Mouse (Mus musculus) hindbrain, postnatal 0 days (tissue): ENCODE results near the gene H2-Eb2. TPM values are rescaled to one million over a fixed set of nuclear protein-coding genes. Genes with fewer than 3 reads are reported as not detected.

Source experiments
- ATAC-seq: fragments of 200-750 bp; cut with Nextera tagmentation; 2 replicates; pipeline ENCODE4 v1.8.0; 2017; ENCODE audit warnings: mild to moderate bottlenecking, moderate TSS enrichment, moderate library complexity
- DNase-seq: peaks from one replicate; pipeline ENCODE4 v3.0.0-alpha.2; 2015; ENCODE audit warnings: low spot score
- H3K27ac ChIP-seq: fragments of 300-500 bp; sonication (generic); 2 replicates; pipeline ENCODE4 v1.5.1; 2014; ENCODE audit warnings: mild to moderate bottlenecking
- H3K27me3 ChIP-seq: fragments of 300-500 bp; sonication (generic); 2 replicates; pipeline ENCODE4 v1.6.1; 2014; ENCODE audit warnings: low read length, mixed read lengths; ENCODE audit not compliant: insufficient read depth
- H3K36me3 ChIP-seq: fragments of 300-500 bp; sonication (generic); 2 replicates; pipeline ENCODE4 v1.6.1; 2014; ENCODE audit warnings: low read length, mixed read lengths; ENCODE audit not compliant: insufficient read depth
- H3K4me1 ChIP-seq: fragments of 300-500 bp; sonication (generic); 2 replicates; pipeline ENCODE4 v1.6.1; 2014; ENCODE audit warnings: antibody characterized with exemption, low read length, mixed read lengths; ENCODE audit not compliant: insufficient read depth
- H3K4me2 ChIP-seq: fragments of 300-500 bp; sonication (generic); 2 replicates; pipeline ENCODE4 v1.6.1; 2014; ENCODE audit warnings: low read depth, mild to moderate bottlenecking, low read length, moderate library complexity, mixed read lengths
- H3K4me3 ChIP-seq: fragments of 300-500 bp; sonication (generic); 2 replicates; pipeline ENCODE4 v1.5.1; 2014; ENCODE audit warnings: low read length
- H3K9ac ChIP-seq: fragments of 300-500 bp; sonication (generic); replicated peaks from 2 replicates; pipeline ENCODE4 v1.6.1; 2014; ENCODE audit warnings: mild to moderate bottlenecking, low read length, moderate library complexity, mixed read lengths
- H3K9me3 ChIP-seq: fragments of 300-500 bp; sonication (generic); 2 replicates; pipeline ENCODE4 v1.6.1; 2016; ENCODE audit warnings: low read length, mixed read lengths
- CTCF ChIP-seq: IDR thresholded peaks from 2 replicates; pipeline ENCODE4 v1.5.1; 2016; ENCODE audit warnings: antibody characterized with exemption, control low read depth, low read depth
- WGBS: fragments of 180-500 bp; shearing (Covaris S2); extraction: QIAGEN DNeasy Blood & Tissue Kit; methylation state at CpG from one replicate; pipeline ENCODE4 v1.1.7; 2014; 5-methylcytosine and 5-hydroxymethylcytosine counted together
- polyA plus RNA-seq: library from polyadenylated mRNA; unstranded; fragments of >200 nt; fragmentation: Nextera tagmentation; extraction: Ambion mirVana; gene quantifications from 2 replicates; pipeline ENCODE4 v1.2.1, GENCODE M21; 2015
- total RNA-seq: library from RNA; depleted of rRNA; stranded (reverse); fragments of >200 nt; gene quantifications from 2 replicates; pipeline ENCODE4 v1.2.3, GENCODE M21; 2014; rRNA removed

H2-Eb2 gene
- total and polyA plus RNA-seq, 2 experiments from 2014 or later, result 0.05 to 0.20 TPM

GRCm38 (mm10) chr17:34378716-34379115 is 53.3 kb downstream of the H2-Eb2 start:
- no peak for TF ChIP-seq CTCF
- H3K36me3 ChIP-seq, result no peaks in the 10 kb centered on the region
- no peak overlapping the region for H3K4me2 ChIP-seq
- ATAC-seq, result no peak
- no peak overlapping the region for H3K27ac ChIP-seq
- no peak overlapping the region for H3K4me3 ChIP-seq
- H3K9me3 ChIP-seq, result no peaks in the 10 kb centered on the region
- H3K27me3 ChIP-seq, result no peaks in the 10 kb centered on the region
- WGBS, result 86% methylated on average over 2 of the region's 2 CpGs
- H3K4me1 ChIP-seq, result no peaks in the 10 kb centered on the region
- no peak for DNase-seq
- no peak overlapping the region for H3K9ac ChIP-seq

GRCm38 (mm10) chr17:34379451-34379850 is 54.0 kb downstream of the H2-Eb2 start:
- Histone ChIP-seq H3K4me3 (no peak overlapping the region), H3K4me1 (no peaks in the 10 kb centered on the region), H3K36me3 (no peaks in the 10 kb centered on the region), H3K27me3 (no peaks in the 10 kb centered on the region), H3K9ac (no peak overlapping the region), H3K27ac (no peak overlapping the region), H3K9me3 (no peaks in the 10 kb centered on the region), H3K4me2 (no peak overlapping the region)
- DNase-seq (no peak), ATAC-seq (no peak)
- TF ChIP-seq CTCF, result no peak
- 51% methylated on average over 7 of the region's 7 CpGs for WGBS

- Histone ChIP-seq H3K4me3 (no peak overlapping the region), H3K27me3 (no peaks in the 10 kb centered on the region), H3K9me3 (no peaks in the 10 kb centered on the region), H3K4me1 (no peaks in the 10 kb centered on the region), H3K9ac (no peak overlapping the region), H3K36me3 (no peaks in the 10 kb centered on the region), H3K4me2 (no peak overlapping the region), H3K27ac (no peak overlapping the region)
- no peak for ATAC-seq
- no peak for TF ChIP-seq CTCF
- 71% methylated on average over 11 of the region's 11 CpGs for WGBS
- DNase-seq, result no peak
These were observed 56.4 kb downstream of the H2-Eb2 start for GRCm38 (mm10) chr17:34381876-34382275.

GRCm38 (mm10) chr17:34383212-34383611 is 57.7 kb downstream of the H2-Eb2 start:
- H3K4me3 ChIP-seq, result no peak overlapping the region
- ATAC-seq, result no peak
- no peaks in the 10 kb centered on the region for H3K9me3 ChIP-seq
- 79% methylated on average over 7 of the region's 7 CpGs for WGBS
- H3K27me3 ChIP-seq, result no peaks in the 10 kb centered on the region
- H3K27ac ChIP-seq, result no peak overlapping the region
- no peak for DNase-seq
- H3K9ac ChIP-seq, result no peak overlapping the region
- TF ChIP-seq CTCF, result peak; percentile 36
- no peak overlapping the region for H3K4me2 ChIP-seq
- no peaks in the 10 kb centered on the region for H3K4me1 ChIP-seq
- no peaks in the 10 kb centered on the region for H3K36me3 ChIP-seq

- H3K9me3 ChIP-seq, result no peaks in the 10 kb centered on the region
- H3K4me1 ChIP-seq, result no peaks in the 10 kb centered on the region
- no peak overlapping the region for H3K4me2 ChIP-seq
- ATAC-seq, result no peak
- DNase-seq, result no peak
- H3K27ac ChIP-seq, result no peak overlapping the region
- H3K4me3 ChIP-seq, result no peak overlapping the region
- no peaks in the 10 kb centered on the region for H3K27me3 ChIP-seq
- no peak overlapping the region for H3K9ac ChIP-seq
- TF ChIP-seq CTCF, result no peak
- H3K36me3 ChIP-seq, result no peaks in the 10 kb centered on the region
- 53% methylated on average over 3 of the region's 3 CpGs for WGBS
These were observed 59.2 kb downstream of the H2-Eb2 start for GRCm38 (mm10) chr17:34384699-34385098.

GRCm38 (mm10) chr17:34386656-34387055 is 61.2 kb downstream of the H2-Eb2 start:
- Histone ChIP-seq H3K27ac (no peak overlapping the region), H3K9me3 (no peaks in the 10 kb centered on the region)
- ATAC-seq, result no peak

GRCm38 (mm10) chr17:34388513-34388912 is 63.0 kb downstream of the H2-Eb2 start:
- WGBS, result 33% methylated on average over 4 of the region's 4 CpGs
- Histone ChIP-seq H3K9me3 (no peaks in the 10 kb centered on the region), H3K4me1 (0 out of 2 replicates have a peak, but pooled peaks cover 3% of the 10 kb centered on the region), H3K27me3 (no peaks in the 10 kb centered on the region), H3K36me3 (no peaks in the 10 kb centered on the region), H3K4me3 (no peak overlapping the region), H3K9ac (no peak overlapping the region), H3K27ac (no peak overlapping the region), H3K4me2 (no peak overlapping the region)
- peak; percentile 72 for TF ChIP-seq CTCF
- peak; percentile 58 for DNase-seq
- no peak for ATAC-seq

More at GRCm38 (mm10) chr17:34386656-34387055, 61.2 kb downstream of the H2-Eb2 start:
- TF ChIP-seq CTCF, result no peak
- DNase-seq, result no peak
- 73% methylated on average over 2 of the region's 2 CpGs for WGBS
- H3K4me3 ChIP-seq, result no peak overlapping the region
- H3K9ac ChIP-seq, result no peak overlapping the region
- H3K4me2 ChIP-seq, result no peak overlapping the region
- no peaks in the 10 kb centered on the region for H3K36me3 ChIP-seq
- H3K4me1 ChIP-seq, result no peaks in the 10 kb centered on the region
- H3K27me3 ChIP-seq, result no peaks in the 10 kb centered on the region

Other genes starting within 250 kb of the H2-Eb2 start
- not detected in 2 replicates for gene H2-Oa, start 233.3 kb upstream of the H2-Eb2 start, total RNA-seq
- gene H2-Oa, start 233.3 kb upstream of the H2-Eb2 start, polyA plus RNA-seq, result 0.23 and 0.31 TPM in 2 replicates
- 30.9 and 31.3 TPM in 2 replicates for gene H2-DMa, start 206.1 kb upstream of the H2-Eb2 start, total RNA-seq
- gene H2-DMa, start 206.1 kb upstream of the H2-Eb2 start, polyA plus RNA-seq, result 23.5 and 24.1 TPM in 2 replicates
- 180 and 195 TPM in 2 replicates for gene Brd2, start 203.0 kb upstream of the H2-Eb2 start, total RNA-seq
- gene Brd2, start 203.0 kb upstream of the H2-Eb2 start, polyA plus RNA-seq, result 101 and 108 TPM in 2 replicates
- 0.16 TPM in 1 of 2 replicates, not detected in the other for gene H2-DMb2, start 182.4 kb upstream of the H2-Eb2 start, total RNA-seq
- gene H2-DMb2, start 182.4 kb upstream of the H2-Eb2 start, polyA plus RNA-seq, result 0.58 and 0.59 TPM in 2 replicates
- gene H2-DMb1, start 172.6 kb upstream of the H2-Eb2 start, total RNA-seq, result 1.8 and 3.0 TPM in 2 replicates
- 1.4 and 1.8 TPM in 2 replicates for gene H2-DMb1, start 172.6 kb upstream of the H2-Eb2 start, polyA plus RNA-seq
- 14.0 and 14.1 TPM in 2 replicates for gene Tap1, start 138.1 kb upstream of the H2-Eb2 start, total RNA-seq
- gene Tap1, start 138.1 kb upstream of the H2-Eb2 start, polyA plus RNA-seq, result 8.0 and 8.1 TPM in 2 replicates
- gene Psmb9, start 137.9 kb upstream of the H2-Eb2 start, total RNA-seq, result 0.68 and 4.3 TPM in 2 replicates
- 2.8 and 4.2 TPM in 2 replicates for gene Psmb9, start 137.9 kb upstream of the H2-Eb2 start, polyA plus RNA-seq
- gene Psmb8, start 127.9 kb upstream of the H2-Eb2 start, total RNA-seq, result 2.8 and 5.0 TPM in 2 replicates
- gene Psmb8, start 127.9 kb upstream of the H2-Eb2 start, polyA plus RNA-seq, result 6.5 and 6.9 TPM in 2 replicates
- gene Tap2, start 122.1 kb upstream of the H2-Eb2 start, total RNA-seq, result 0.89 and 1.8 TPM in 2 replicates
- gene Tap2, start 122.1 kb upstream of the H2-Eb2 start, polyA plus RNA-seq, result 3.8 and 6.5 TPM in 2 replicates
- 0.14 and 0.42 TPM in 2 replicates for gene H2-Ob, start 86.8 kb upstream of the H2-Eb2 start, total RNA-seq
- gene H2-Ob, start 86.8 kb upstream of the H2-Eb2 start, polyA plus RNA-seq, result 0.13 and 0.35 TPM in 2 replicates
- gene H2-Ab1, start 68.0 kb upstream of the H2-Eb2 start, total RNA-seq, result 1.1 and 3.5 TPM in 2 replicates
- gene H2-Ab1, start 68.0 kb upstream of the H2-Eb2 start, polyA plus RNA-seq, result 2.9 and 3.1 TPM in 2 replicates
- gene H2-Aa, start 37.8 kb upstream of the H2-Eb2 start, total RNA-seq, result 1.0 and 1.3 TPM in 2 replicates
- 0.95 and 1.4 TPM in 2 replicates for gene H2-Aa, start 37.8 kb upstream of the H2-Eb2 start, polyA plus RNA-seq
- gene H2-Eb1, start 19.8 kb upstream of the H2-Eb2 start, total RNA-seq, result 0.52 and 0.93 TPM in 2 replicates
- 4.1 and 5.3 TPM in 2 replicates for gene H2-Eb1, start 19.8 kb upstream of the H2-Eb2 start, polyA plus RNA-seq
- gene Btnl2, start 29.2 kb downstream of the H2-Eb2 start, total RNA-seq, result not detected in 2 replicates
- gene Btnl2, start 29.2 kb downstream of the H2-Eb2 start, polyA plus RNA-seq, result 0.08 TPM in 1 of 2 replicates, not detected in the other
- gene Btnl1, start 51.5 kb downstream of the H2-Eb2 start, total RNA-seq, result not detected in 2 replicates
- gene Btnl1, start 51.5 kb downstream of the H2-Eb2 start, polyA plus RNA-seq, result not detected in 2 replicates
- 5.2 and 6.8 TPM in 2 replicates for gene BC051142, start 73.2 kb downstream of the H2-Eb2 start, total RNA-seq
- gene BC051142, start 73.2 kb downstream of the H2-Eb2 start, polyA plus RNA-seq, result 4.4 and 5.0 TPM in 2 replicates
- not detected in 2 replicates for gene Btnl4, start 151.7 kb downstream of the H2-Eb2 start, total RNA-seq
- gene Btnl4, start 151.7 kb downstream of the H2-Eb2 start, polyA plus RNA-seq, result not detected in 2 replicates
- not detected in 2 replicates for gene Btnl6, start 191.7 kb downstream of the H2-Eb2 start, total RNA-seq
- gene Btnl6, start 191.7 kb downstream of the H2-Eb2 start, polyA plus RNA-seq, result 0.09 TPM in 1 of 2 replicates, not detected in the other
- gene Notch4, start 238.6 kb downstream of the H2-Eb2 start, total RNA-seq, result 6.0 and 11.4 TPM in 2 replicates
- 5.2 and 6.1 TPM in 2 replicates for gene Notch4, start 238.6 kb downstream of the H2-Eb2 start, polyA plus RNA-seq